In genomic region chr9:124438686-124439346, GRCm38 (mm10) we compare ENCODE assay signal across 8 mouse cellular contexts. TPM values are rescaled to one million over a fixed set of nuclear protein-coding genes. Genes with fewer than 3 reads are reported as not detected.
A peak's percentile ranks its signal among the peaks of the same experiment; 100 is the strongest.
DNase-seq lines count a peak whose midpoint lies in the region; ATAC-seq lines count a peak whose summit lies in the region.
"Had no signal": no experiment of that assay in that cellular context is flagged by ENCODE, and none has a peak within 500 bp of the region (broad histone marks: within the 10 kb centered on the region; RNA-seq: fewer than 3 reads in every experiment).

No protein-coding gene starts in this region.

- 97% methylated on average over 20 of the region's 22 CpGs for WGBS in kidney, embryonic 15.5 days

- no peak overlapping the region for H3K4me3 ChIP-seq in kidney, embryonic 15.5 days (replicated peaks)
- H3K4me3 ChIP-seq: neural tube, embryonic 12.5 days had no signal

- ATAC-seq in erythroblast, adult 5-6 weeks (replicated peaks; ENCODE audit: low FRiP score, poor library complexity, severe bottlenecking): peak; percentile 44
- peak; percentile 13; the same call in 1 of the 2 replicates for ATAC-seq in kidney, embryonic 15.5 days (replicated peaks; ENCODE audit: low FRiP score)

- peaks cover 30% of the 10 kb centered on the region for H3K9me3 ChIP-seq in kidney, embryonic 15.5 days (replicated peaks)

- H3K27ac ChIP-seq in kidney, embryonic 15.5 days: no peak overlapping the region
- H3K27ac ChIP-seq: neural tube, embryonic 12.5 days had no signal

- no peaks in the 10 kb centered on the region for H3K4me1 ChIP-seq in kidney, embryonic 15.5 days
- H3K4me1 ChIP-seq: neural tube, embryonic 12.5 days had no signal

- peaks cover 37% of the 10 kb centered on the region for H3K36me3 ChIP-seq in kidney, embryonic 15.5 days
- H3K36me3 ChIP-seq in splenic B cell, adult 2 months (ENCODE audit: control insufficient read depth, insufficient read depth, low read length, poor library complexity, severe bottlenecking): peaks cover 19% of the 10 kb centered on the region

- DNase-seq in retina, postnatal 1 day: peak; percentile 27
- DNase-seq in retina, embryonic 14.5 days (ENCODE audit: low spot score): no peak
- peak; percentile 15 for DNase-seq in adrenal gland, adult 8-10 months
- peak; percentile 41 for DNase-seq in lung, postnatal 10 days
- DNase-seq in splenic B cell, adult 2 months (ENCODE audit: low read depth, low spot score): peak; percentile 58

- H3K4me2 ChIP-seq in kidney, embryonic 15.5 days: no peak overlapping the region
- H3K4me2 ChIP-seq: neural tube, embryonic 12.5 days had no signal

- no peak overlapping the region for H3K9ac ChIP-seq in kidney, embryonic 15.5 days
- H3K9ac ChIP-seq: neural tube, embryonic 12.5 days had no signal

- H3K27me3 ChIP-seq in kidney, embryonic 15.5 days: no peaks in the 10 kb centered on the region
- no peaks in the 10 kb centered on the region for H3K27me3 ChIP-seq in splenic B cell, adult 2 months (ENCODE audit: control insufficient read depth, insufficient read depth, low read length, poor library complexity, severe bottlenecking)
- H3K27me3 ChIP-seq: neural tube, embryonic 12.5 days had no signal

RNA-seq across cellular contexts. Expression of gene Ppp2r3d, which starts 37.9 kb away (rescaled TPM):
- total RNA-seq in adrenal gland, adult 8-10 months (2022): 100 to 1,000 TPM in 3 of 4 experiments, 10 to 100 TPM in 1; 98.3 to 182 (median 140) TPM
- total RNA-seq in erythroblast, adult 5-6 weeks (2015; ENCODE audit: low replicate concordance): 1.5 and 12.7 TPM in 2 replicates
- total RNA-seq in erythroblast, adult 5-6 weeks (2017; ENCODE audit: low replicate concordance): 2.5 and 5.6 TPM in 2 replicates
- polyA plus RNA-seq in kidney, embryonic 15.5 days (2015; fragmentation: Nextera tagmentation; extraction: Ambion mirVana): 130 and 150 TPM in 2 replicates

RNA-seq across cellular contexts. Expression of gene Gm21836, which starts 54.8 kb away (rescaled TPM):
- total RNA-seq in adrenal gland, adult 8-10 months (2022): not detected
- total RNA-seq in erythroblast, adult 5-6 weeks (2015; ENCODE audit: low replicate concordance): not detected in 2 replicates
- not detected in 2 replicates for total RNA-seq in erythroblast, adult 5-6 weeks (2017; ENCODE audit: low replicate concordance)
- not detected in 2 replicates for polyA plus RNA-seq in kidney, embryonic 15.5 days (2015; fragmentation: Nextera tagmentation; extraction: Ambion mirVana)
- polyA plus RNA-seq: neural tube, embryonic 12.5 days had no signal

Comparison
In these comparisons a context has a peak if more than half of its experiments do, and no peak if none do; other contexts are left out.
1. RNA of gene Ppp2r3d, which starts 37.9 kb away (total RNA-seq): 98.3 to 182 TPM in adrenal gland, adult 8-10 months; 1.5 to 12.7 TPM in erythroblast, adult 5-6 weeks; every median in the first group is over 4 times any median in the second.